Mouse (Mus musculus): ENCODE results near the gene Tenm3. TPM values are rescaled to one million over a fixed set of nuclear protein-coding genes. Genes with fewer than 3 reads are reported as not detected.

The Tenm3 gene
- polyA plus RNA-seq, 1 experiment from 2014 or later: 36.1 TPM

GRCm38 (mm10) chr8:48348901-48349300, 494.9 kb downstream of the Tenm3 start:
- no peak for ATAC-seq (ENCODE audit: insufficient read depth, low FRiP score, low TSS enrichment)

DNA sequence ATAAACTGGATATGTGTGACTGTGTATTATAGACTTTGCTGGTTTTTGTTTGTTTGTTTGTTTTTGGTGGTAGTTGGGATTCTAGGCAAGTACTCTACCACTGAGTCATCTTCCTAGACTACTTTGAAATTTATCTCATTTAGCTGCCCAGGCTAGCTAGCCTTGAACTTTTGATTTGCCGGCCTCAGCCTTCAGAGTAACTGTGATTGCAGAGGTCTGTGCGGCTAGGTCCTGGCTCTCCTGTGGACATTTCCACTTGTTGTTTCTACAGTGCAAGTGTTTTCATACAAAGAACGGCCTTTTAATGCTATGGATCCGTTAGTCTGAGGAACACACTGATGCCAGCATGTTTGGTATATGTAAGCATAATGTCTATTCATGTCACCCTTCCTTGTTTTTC, 495.4 kb downstream of the Tenm3 start:
- Histone ChIP-seq H3K4me2 (ENCODE audit: low read depth) (no peak overlapping the region), H3K27ac (ENCODE audit: low read depth, low read length) (no peak overlapping the region), H3K4me3 (ENCODE audit: low read depth, low read length) (no peak overlapping the region), H3K36me3 (ENCODE audit: control insufficient read depth, insufficient read depth, low read length) (no peaks in the 10 kb centered on the region), H3K4me1 (ENCODE audit: control insufficient read depth, insufficient read depth, low read length) (no peaks in the 10 kb centered on the region; the same call in 1 of the 2 replicates), H3K9me3 (ENCODE audit: control insufficient read depth, low read length) (no peaks in the 10 kb centered on the region), H3K27me3 (ENCODE audit: control insufficient read depth, insufficient read depth, low read length) (no peaks in the 10 kb centered on the region), H3K9ac (ENCODE audit: low read length) (no peak overlapping the region)
- DNase-seq (ENCODE audit: low spot score): no peak
- ATAC-seq (ENCODE audit: insufficient read depth, low FRiP score, low TSS enrichment): no peak
- WGBS: 96% methylated on average over 4 of the region's 4 CpGs

More at GRCm38 (mm10) chr8:48348901-48349300, 494.9 kb downstream of the Tenm3 start:
- H3K9ac ChIP-seq (ENCODE audit: low read length): no peak overlapping the region
- H3K4me2 ChIP-seq (ENCODE audit: low read depth): no peak overlapping the region
- no peak overlapping the region for H3K4me3 ChIP-seq (ENCODE audit: low read depth, low read length)
- H3K27me3 ChIP-seq (ENCODE audit: control insufficient read depth, insufficient read depth, low read length): no peaks in the 10 kb centered on the region
- no peaks in the 10 kb centered on the region for H3K9me3 ChIP-seq (ENCODE audit: control insufficient read depth, low read length)
- H3K4me1 ChIP-seq (ENCODE audit: control insufficient read depth, insufficient read depth, low read length): no peaks in the 10 kb centered on the region; the same call in 1 of the 2 replicates
- H3K27ac ChIP-seq (ENCODE audit: low read depth, low read length): no peak overlapping the region
- DNase-seq (ENCODE audit: low spot score): no peak
- no peaks in the 10 kb centered on the region for H3K36me3 ChIP-seq (ENCODE audit: control insufficient read depth, insufficient read depth, low read length)
- 96% methylated on average over 5 of the region's 5 CpGs for WGBS

DNA sequence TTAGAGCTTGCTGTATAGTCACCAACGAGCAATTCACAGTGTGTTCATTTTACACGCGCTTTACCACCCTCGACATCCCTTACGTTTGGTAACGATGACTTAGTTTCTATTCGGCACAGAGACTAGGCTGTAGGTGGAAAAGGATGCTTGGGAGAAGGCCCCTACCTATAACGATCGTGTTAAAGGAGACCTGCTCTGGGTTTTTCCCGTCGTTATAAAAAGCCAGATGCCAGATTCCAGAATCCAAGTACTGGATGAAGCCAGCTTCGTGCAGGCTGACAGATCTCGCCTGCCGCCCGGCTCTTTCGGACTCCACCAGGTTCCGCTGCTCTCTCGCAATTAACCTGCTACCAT, 500.7 kb downstream of the Tenm3 start:
- Histone ChIP-seq H3K4me3 (ENCODE audit: low read depth, low read length) (no peak overlapping the region), H3K9me3 (ENCODE audit: control insufficient read depth, low read length) (no peaks in the 10 kb centered on the region), H3K36me3 (ENCODE audit: control insufficient read depth, insufficient read depth, low read length) (no peaks in the 10 kb centered on the region), H3K4me2 (ENCODE audit: low read depth) (no peak overlapping the region), H3K9ac (ENCODE audit: low read length) (no peak overlapping the region), H3K4me1 (ENCODE audit: control insufficient read depth, insufficient read depth, low read length) (no peaks in the 10 kb centered on the region; the same call in 1 of the 2 replicates), H3K27ac (ENCODE audit: low read depth, low read length) (no peak overlapping the region), H3K27me3 (ENCODE audit: control insufficient read depth, insufficient read depth, low read length) (no peaks in the 10 kb centered on the region)
- ATAC-seq (ENCODE audit: insufficient read depth, low FRiP score, low TSS enrichment) (no peak), DNase-seq (ENCODE audit: low spot score) (no peak)
- WGBS: 91% methylated on average over 18 of the region's 18 CpGs

- Histone ChIP-seq H3K27ac (ENCODE audit: low read depth, low read length) (peak overlapping the region; percentile 69; the same call in 1 of the 2 replicates), H3K9ac (ENCODE audit: low read length) (no peak overlapping the region), H3K4me3 (ENCODE audit: low read depth, low read length) (no peak overlapping the region), H3K27me3 (ENCODE audit: control insufficient read depth, insufficient read depth, low read length) (no peaks in the 10 kb centered on the region), H3K4me1 (ENCODE audit: control insufficient read depth, insufficient read depth, low read length) (no peaks in the 10 kb centered on the region; the same call in 1 of the 2 replicates), H3K4me2 (ENCODE audit: low read depth) (no peak overlapping the region), H3K36me3 (ENCODE audit: control insufficient read depth, insufficient read depth, low read length) (no peaks in the 10 kb centered on the region), H3K9me3 (ENCODE audit: control insufficient read depth, low read length) (no peaks in the 10 kb centered on the region)
- WGBS: 68% methylated on average over 30 of the region's 30 CpGs
- DNase-seq (ENCODE audit: low spot score) (peak; percentile 58), ATAC-seq (ENCODE audit: insufficient read depth, low FRiP score, low TSS enrichment) (peak; percentile 52)
Observed at GRCm38 (mm10) chr8:48342321-48343066, 501.3 kb downstream of the Tenm3 start.

DNA sequence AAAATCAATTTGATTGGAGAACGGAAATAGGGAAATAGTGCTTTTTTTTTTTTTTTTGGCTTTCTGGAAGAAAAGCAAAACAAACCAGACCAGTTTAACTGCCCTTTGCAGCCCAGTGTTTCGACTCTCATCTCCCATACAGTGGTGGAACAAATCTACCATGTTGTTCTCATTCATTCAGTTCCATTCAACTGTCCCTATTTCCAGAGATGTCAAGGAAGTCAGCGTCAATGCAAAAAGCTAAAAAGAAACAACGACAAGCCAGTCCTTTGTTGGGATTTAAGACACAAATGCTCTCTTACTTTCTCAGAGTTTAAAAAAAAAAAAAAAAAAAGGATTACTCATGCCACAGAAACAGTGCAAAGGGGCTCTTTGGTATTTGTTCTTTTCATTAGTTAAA, 502.1 kb downstream of the Tenm3 start:
- H3K27ac ChIP-seq (ENCODE audit: low read depth, low read length): no peak overlapping the region
- no peak overlapping the region for H3K4me3 ChIP-seq (ENCODE audit: low read depth, low read length)
- no peaks in the 10 kb centered on the region for H3K4me1 ChIP-seq (ENCODE audit: control insufficient read depth, insufficient read depth, low read length)
- H3K9ac ChIP-seq (ENCODE audit: low read length): no peak overlapping the region
- H3K4me2 ChIP-seq (ENCODE audit: low read depth): no peak overlapping the region
- 54% methylated on average over 4 of the region's 4 CpGs for WGBS
- no peaks in the 10 kb centered on the region for H3K36me3 ChIP-seq (ENCODE audit: control insufficient read depth, insufficient read depth, low read length)
- H3K27me3 ChIP-seq (ENCODE audit: control insufficient read depth, insufficient read depth, low read length): no peaks in the 10 kb centered on the region
- no peak for DNase-seq (ENCODE audit: low spot score)
- no peak for ATAC-seq (ENCODE audit: insufficient read depth, low FRiP score, low TSS enrichment)
- no peaks in the 10 kb centered on the region for H3K9me3 ChIP-seq (ENCODE audit: control insufficient read depth, low read length)

GRCm38 (mm10) chr8:48341276-48341675, 502.5 kb downstream of the Tenm3 start:
- H3K27ac ChIP-seq (ENCODE audit: low read depth, low read length): no peak overlapping the region
- no peak for DNase-seq (ENCODE audit: low spot score)
- no peak overlapping the region for H3K4me3 ChIP-seq (ENCODE audit: low read depth, low read length)
- H3K4me2 ChIP-seq (ENCODE audit: low read depth): no peak overlapping the region
- H3K27me3 ChIP-seq (ENCODE audit: control insufficient read depth, insufficient read depth, low read length): no peaks in the 10 kb centered on the region
- no peak for ATAC-seq (ENCODE audit: insufficient read depth, low FRiP score, low TSS enrichment)
- H3K36me3 ChIP-seq (ENCODE audit: control insufficient read depth, insufficient read depth, low read length): no peaks in the 10 kb centered on the region
- no peaks in the 10 kb centered on the region for H3K4me1 ChIP-seq (ENCODE audit: control insufficient read depth, insufficient read depth, low read length)
- WGBS: 83% methylated on average over 5 of the region's 5 CpGs
- no peak overlapping the region for H3K9ac ChIP-seq (ENCODE audit: low read length)
- H3K9me3 ChIP-seq (ENCODE audit: control insufficient read depth, low read length): no peaks in the 10 kb centered on the region

DNA sequence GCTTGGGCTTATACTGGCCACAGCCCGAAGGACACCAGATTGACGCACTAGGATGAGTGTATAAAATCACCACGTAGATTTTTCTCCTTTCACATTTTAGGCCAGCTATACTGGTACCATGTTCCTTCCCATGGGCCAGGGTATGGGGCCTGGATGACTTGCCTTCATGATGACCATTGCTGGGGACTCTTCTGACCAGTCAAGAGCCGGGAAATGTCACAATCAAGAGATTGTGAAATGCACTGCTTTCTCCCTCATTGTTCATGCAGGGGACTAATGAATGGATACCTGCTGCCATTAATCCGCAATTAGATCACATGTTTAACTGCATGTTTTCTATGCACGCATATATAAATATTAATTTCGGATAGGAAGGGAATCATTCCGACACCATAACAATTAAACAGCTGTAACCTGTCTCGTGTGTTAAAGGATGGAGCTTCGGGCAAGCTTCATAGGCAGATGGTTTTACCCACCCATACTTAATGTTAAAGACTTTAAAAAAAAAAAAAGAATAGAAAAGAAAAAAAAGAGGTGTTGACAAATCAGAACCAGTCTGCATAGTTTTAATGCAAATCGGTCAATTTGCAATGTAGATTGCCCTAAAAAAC, 521.0 kb downstream of the Tenm3 start:
- H3K9me3 ChIP-seq (ENCODE audit: control insufficient read depth, low read length): no peaks in the 10 kb centered on the region
- H3K4me3 ChIP-seq (ENCODE audit: low read depth, low read length): no peak overlapping the region
- DNase-seq (ENCODE audit: low spot score) (no peak), ATAC-seq (ENCODE audit: insufficient read depth, low FRiP score, low TSS enrichment) (no peak)
- no peak overlapping the region for H3K9ac ChIP-seq (ENCODE audit: low read length)
- H3K27ac ChIP-seq (ENCODE audit: low read depth, low read length): no peak overlapping the region
- no peaks in the 10 kb centered on the region for H3K27me3 ChIP-seq (ENCODE audit: control insufficient read depth, insufficient read depth, low read length)
- WGBS: 91% methylated on average over 11 of the region's 11 CpGs
- no peak overlapping the region for H3K4me2 ChIP-seq (ENCODE audit: low read depth)
- no peaks in the 10 kb centered on the region for H3K36me3 ChIP-seq (ENCODE audit: control insufficient read depth, insufficient read depth, low read length)
- no peaks in the 10 kb centered on the region for H3K4me1 ChIP-seq (ENCODE audit: control insufficient read depth, insufficient read depth, low read length)

GRCm38 (mm10) chr8:48322240-48322639, 521.5 kb downstream of the Tenm3 start:
- Histone ChIP-seq H3K4me2 (ENCODE audit: low read depth) (no peak overlapping the region), H3K4me1 (ENCODE audit: control insufficient read depth, insufficient read depth, low read length) (no peaks in the 10 kb centered on the region), H3K4me3 (ENCODE audit: low read depth, low read length) (no peak overlapping the region), H3K9ac (ENCODE audit: low read length) (no peak overlapping the region), H3K27me3 (ENCODE audit: control insufficient read depth, insufficient read depth, low read length) (no peaks in the 10 kb centered on the region), H3K9me3 (ENCODE audit: control insufficient read depth, low read length) (no peaks in the 10 kb centered on the region), H3K36me3 (ENCODE audit: control insufficient read depth, insufficient read depth, low read length) (no peaks in the 10 kb centered on the region), H3K27ac (ENCODE audit: low read depth, low read length) (no peak overlapping the region)
- WGBS: 95% methylated on average over 6 of the region's 6 CpGs
- ATAC-seq (ENCODE audit: insufficient read depth, low FRiP score, low TSS enrichment): no peak
- no peak for DNase-seq (ENCODE audit: low spot score)

- 98% methylated on average over 3 of the region's 3 CpGs for WGBS
- H3K9ac ChIP-seq (ENCODE audit: low read length): no peak overlapping the region
- H3K27ac ChIP-seq (ENCODE audit: low read depth, low read length): no peak overlapping the region
- H3K27me3 ChIP-seq (ENCODE audit: control insufficient read depth, insufficient read depth, low read length): no peaks in the 10 kb centered on the region
- H3K36me3 ChIP-seq (ENCODE audit: control insufficient read depth, insufficient read depth, low read length): no peaks in the 10 kb centered on the region
- H3K9me3 ChIP-seq (ENCODE audit: control insufficient read depth, low read length): no peaks in the 10 kb centered on the region
- ATAC-seq (ENCODE audit: insufficient read depth, low FRiP score, low TSS enrichment): no peak
- H3K4me2 ChIP-seq (ENCODE audit: low read depth): no peak overlapping the region
- no peak overlapping the region for H3K4me3 ChIP-seq (ENCODE audit: low read depth, low read length)
- no peaks in the 10 kb centered on the region for H3K4me1 ChIP-seq (ENCODE audit: control insufficient read depth, insufficient read depth, low read length)
- DNase-seq (ENCODE audit: low spot score): no peak
Observed at GRCm38 (mm10) chr8:48319674-48320073, 524.1 kb downstream of the Tenm3 start.
